Mouse (Mus musculus) embryonic facial prominence, embryonic 15.5 days (tissue): ENCODE results near the gene Plekhh2. TPM values are rescaled to one million over a fixed set of nuclear protein-coding genes. Genes with fewer than 3 reads are reported as not detected.
"Not testable (repeated sequence)": the region's sequence is repeated elsewhere in the genome, so short reads cannot be mapped to it uniquely, and the experiment has no call there.

Source experiments
- ATAC-seq: fragments of 200-750 bp; cut with Nextera tagmentation; 2 replicates; pipeline ENCODE4 v1.8.0; 2017; ENCODE audit warnings: low read depth, moderate TSS enrichment; ENCODE audit not compliant: insufficient number of reproducible peaks, low FRiP score, low TSS enrichment
- H3K27ac ChIP-seq: fragments of 300-500 bp; sonication (generic); replicated peaks from 2 replicates; pipeline ENCODE4 v1.5.1; 2015; ENCODE audit warnings: mild to moderate bottlenecking, inconsistent platforms
- H3K27me3 ChIP-seq: fragments of 300-500 bp; sonication (generic); 2 replicates; pipeline ENCODE4 v1.6.1; 2015; ENCODE audit warnings: inconsistent platforms
- H3K36me3 ChIP-seq: fragments of 300-500 bp; sonication (generic); 2 replicates; pipeline ENCODE4 v1.6.1; 2015; ENCODE audit warnings: mild to moderate bottlenecking, inconsistent platforms
- H3K4me1 ChIP-seq: fragments of 300-500 bp; sonication (generic); 2 replicates; pipeline ENCODE4 v1.6.1; 2015; ENCODE audit warnings: inconsistent platforms
- H3K4me2 ChIP-seq: fragments of 300-500 bp; sonication (generic); replicated peaks from 2 replicates; pipeline ENCODE4 v1.6.1; 2015; ENCODE audit warnings: mild to moderate bottlenecking, inconsistent platforms
- H3K4me3 ChIP-seq: fragments of 300-500 bp; sonication (generic); replicated peaks from 2 replicates; pipeline ENCODE4 v1.5.1; 2015; ENCODE audit warnings: mild to moderate bottlenecking, inconsistent platforms
- H3K9ac ChIP-seq: fragments of 300-500 bp; sonication (generic); 2 replicates; pipeline ENCODE4 v1.6.1; 2015; ENCODE audit warnings: inconsistent platforms
- H3K9me3 ChIP-seq: fragments of 300-500 bp; sonication (generic); replicated peaks from 2 replicates; pipeline ENCODE4 v1.6.1; 2016; ENCODE audit warnings: inconsistent platforms
- WGBS: fragments of 180-500 bp; shearing (Covaris S2); methylation state at CpG from one replicate; pipeline ENCODE4 v1.1.7; 2015; 5-methylcytosine and 5-hydroxymethylcytosine counted together
- polyA plus RNA-seq: library from polyadenylated mRNA; unstranded; fragments of >200 nt; fragmentation: Nextera tagmentation; extraction: Ambion mirVana; gene quantifications from 2 replicates; pipeline ENCODE4 v1.2.1, GENCODE M21; 2015

The Plekhh2 gene
- polyA plus RNA-seq, 1 experiment from 2014 or later: 8.9 TPM

DNA sequence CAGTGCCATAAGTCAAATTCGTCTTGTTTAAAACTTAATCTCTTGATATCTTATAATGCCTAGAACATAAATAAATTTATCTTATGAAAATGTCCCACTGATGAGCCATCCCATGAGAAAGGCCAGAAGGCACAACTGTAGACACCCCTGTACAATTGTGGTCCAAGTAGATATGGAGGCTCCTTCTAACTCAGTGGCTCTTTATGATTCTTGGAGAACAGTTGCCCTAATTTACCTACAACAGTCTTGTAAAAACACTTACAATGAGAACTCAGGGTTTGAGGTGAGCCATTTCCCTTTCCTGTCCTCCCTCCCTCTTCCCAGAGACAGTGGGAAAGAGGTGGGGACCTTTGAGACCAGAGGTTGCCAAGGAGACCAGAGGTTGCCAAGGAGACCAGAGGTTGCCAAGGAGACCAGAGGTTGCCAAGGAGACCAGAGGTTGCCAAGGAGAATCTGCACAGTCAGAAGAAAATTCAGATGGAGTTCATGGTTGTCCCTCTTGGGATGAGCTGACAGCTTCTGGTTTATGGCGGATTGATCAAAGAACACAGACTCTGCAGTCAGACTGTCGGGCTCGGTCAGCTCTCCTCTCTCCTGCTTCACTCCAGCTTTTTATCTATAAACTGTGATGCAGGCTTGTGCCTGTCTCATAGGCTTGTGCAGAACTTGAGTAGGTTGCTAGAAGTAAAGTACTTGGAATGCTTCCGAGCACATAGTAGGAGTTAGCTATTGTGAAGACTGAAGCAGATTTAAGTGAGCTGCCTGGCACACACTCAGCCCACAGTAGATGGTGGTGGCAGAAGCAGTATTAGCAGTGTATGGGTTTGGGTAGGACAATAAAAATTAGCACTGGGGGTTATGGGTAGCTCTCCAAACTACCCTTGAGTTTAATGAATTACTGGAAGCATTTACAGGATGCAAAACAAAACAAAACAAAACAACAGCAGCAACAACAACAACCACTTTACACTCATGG, 39.5 kb downstream of the Plekhh2 start:
- ATAC-seq: no peak

DNA sequence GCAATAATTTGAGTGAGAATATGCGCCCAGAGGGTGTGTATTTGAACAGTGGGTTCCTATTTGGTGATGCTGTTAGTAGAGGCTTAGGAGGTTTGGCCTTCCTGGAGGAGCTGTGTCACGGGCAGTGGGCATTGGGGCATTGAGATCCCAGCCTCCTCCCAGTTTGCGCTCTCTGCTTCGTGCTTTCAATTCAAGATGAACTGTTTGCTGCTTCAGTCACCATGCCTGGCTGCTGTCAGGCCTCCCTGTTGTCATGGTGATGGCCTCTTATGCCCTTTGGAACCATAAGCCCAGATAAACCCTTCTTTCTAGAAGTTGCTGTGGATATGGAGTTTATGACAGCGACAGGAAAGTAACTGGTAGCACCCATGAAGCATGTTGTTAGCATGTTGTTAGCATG, 40.5 kb downstream of the Plekhh2 start:
- Histone ChIP-seq H3K4me2 (no peak overlapping the region), H3K4me3 (no peak overlapping the region), H3K4me1 (no peaks in the 10 kb centered on the region), H3K9me3 (no peaks in the 10 kb centered on the region), H3K27me3 (no peaks in the 10 kb centered on the region), H3K9ac (no peak overlapping the region), H3K27ac (no peak overlapping the region), H3K36me3 (0 out of 2 replicates have a peak, but pooled peaks cover 4% of the 10 kb centered on the region)
- no peak for ATAC-seq
- 71% methylated on average over 5 of the region's 5 CpGs for WGBS

More for the DNA sequence above, 39.5 kb downstream of the Plekhh2 start:
- Histone ChIP-seq H3K4me1 (no peaks in the 10 kb centered on the region), H3K9ac (no peak overlapping the region), H3K9me3 (no peaks in the 10 kb centered on the region), H3K27ac (no peak overlapping the region), H3K4me2 (no peak overlapping the region), H3K4me3 (no peak overlapping the region), H3K27me3 (no peaks in the 10 kb centered on the region), H3K36me3 (0 out of 2 replicates have a peak, but pooled peaks cover 4% of the 10 kb centered on the region)
- 70% methylated on average over 5 of the region's 5 CpGs for WGBS

DNA sequence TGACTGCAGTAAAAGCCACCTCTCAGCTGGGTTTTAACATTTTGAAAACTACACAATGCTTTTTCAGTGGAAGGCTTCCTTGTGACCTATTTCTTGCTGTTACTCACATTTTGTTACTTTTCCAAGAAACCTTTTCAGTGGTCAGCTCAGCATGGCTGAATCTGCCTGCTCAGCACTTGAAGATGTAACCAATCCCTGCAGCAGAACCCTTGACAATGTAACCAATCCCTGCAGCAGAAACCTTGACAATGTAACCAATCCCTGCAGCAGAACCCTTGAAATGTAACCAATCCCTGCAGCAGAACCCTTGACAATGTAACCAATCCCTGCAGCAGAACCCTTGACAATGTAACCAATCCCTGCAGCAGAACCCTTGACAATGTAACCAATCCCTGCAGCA, 52.6 kb downstream of the Plekhh2 start:
- Histone ChIP-seq H3K4me1 (peaks cover 15% of the 10 kb centered on the region), H3K36me3 (peaks cover 21% of the 10 kb centered on the region)
- not testable (repeated sequence) for H3K27me3 ChIP-seq, H3K4me3 ChIP-seq, H3K4me2 ChIP-seq, H3K9ac ChIP-seq, H3K27ac ChIP-seq, ATAC-seq, H3K9me3 ChIP-seq

DNA sequence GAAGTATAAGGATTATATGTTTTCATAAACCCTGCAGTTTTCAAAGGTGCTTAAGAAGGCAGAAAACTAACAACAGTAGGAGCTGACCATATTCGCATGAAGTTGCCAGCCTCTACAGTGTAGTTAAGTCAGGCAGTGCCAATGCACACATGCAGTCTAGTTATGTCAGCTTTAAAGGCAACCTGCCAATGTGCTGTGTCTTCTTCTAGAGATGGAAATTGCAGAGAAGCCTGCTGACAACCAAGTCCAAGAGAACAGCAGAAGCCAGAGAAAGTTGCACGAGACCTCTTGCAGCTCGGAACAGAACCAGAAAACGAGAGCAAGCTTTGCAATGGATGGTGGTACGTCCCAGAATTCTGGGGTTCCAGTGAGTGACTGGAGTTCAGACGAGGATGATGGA, 54.1 kb downstream of the Plekhh2 start:
- Histone ChIP-seq H3K27me3 (no peaks in the 10 kb centered on the region), H3K9ac (no peak overlapping the region), H3K36me3 (peaks cover 15% of the 10 kb centered on the region), H3K27ac (peak overlapping the region; percentile 74; the same call in 1 of the 2 replicates), H3K4me3 (no peak overlapping the region), H3K9me3 (no peaks in the 10 kb centered on the region), H3K4me2 (no peak overlapping the region), H3K4me1 (peaks cover 15% of the 10 kb centered on the region)
- WGBS: 83% methylated on average over 6 of the region's 6 CpGs
- no peak for ATAC-seq

DNA sequence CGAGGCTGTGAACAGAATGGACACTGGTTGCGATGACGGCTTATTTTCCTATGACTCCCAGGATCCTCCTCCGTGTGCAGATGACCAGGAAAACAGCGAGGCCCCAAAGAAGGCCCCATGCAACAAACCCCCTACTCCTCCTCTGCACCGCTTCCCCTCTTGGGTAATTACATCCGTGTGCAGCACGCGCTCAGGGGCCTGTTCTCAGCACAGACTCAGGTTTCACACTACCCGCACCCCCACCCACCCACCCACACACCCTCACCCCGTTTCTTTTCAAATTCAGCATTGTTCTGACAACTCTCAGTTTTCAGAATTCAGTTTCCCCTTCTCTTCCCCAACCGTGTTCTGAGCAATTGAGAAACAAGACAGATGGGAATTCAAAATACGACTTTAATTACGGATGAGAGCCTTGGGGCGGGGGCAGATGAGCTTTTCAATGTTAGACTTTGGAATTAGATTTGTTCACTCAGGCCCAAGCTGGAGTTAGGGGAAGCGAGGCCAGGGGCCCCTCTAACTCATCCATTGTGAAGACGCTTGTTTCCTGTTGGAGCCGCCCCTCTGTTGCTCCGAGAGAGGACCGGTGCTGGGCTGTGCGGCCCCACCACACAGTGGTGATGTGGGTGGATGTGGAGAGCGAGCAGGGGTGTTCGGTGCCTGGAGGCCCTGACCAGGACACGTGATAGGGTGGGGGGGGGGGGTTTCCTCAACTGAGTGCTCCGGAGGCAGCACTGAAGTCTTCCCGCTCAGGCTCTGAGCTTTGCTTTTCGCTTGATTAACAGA, 55.3 kb downstream of the Plekhh2 start:
- peaks cover 15% of the 10 kb centered on the region for H3K4me1 ChIP-seq
- H3K27ac ChIP-seq: peak overlapping the region; percentile 74
- peak; percentile 86 for ATAC-seq
- H3K36me3 ChIP-seq: peaks cover 11% of the 10 kb centered on the region; the same call in 1 of the 2 replicates
- H3K4me3 ChIP-seq: no peak overlapping the region
- H3K27me3 ChIP-seq: no peaks in the 10 kb centered on the region
- H3K4me2 ChIP-seq: peak overlapping the region; percentile 27
- H3K9ac ChIP-seq: no peak overlapping the region
- WGBS: 22% methylated on average over 27 of the region's 27 CpGs
- H3K9me3 ChIP-seq: no peaks in the 10 kb centered on the region

DNA sequence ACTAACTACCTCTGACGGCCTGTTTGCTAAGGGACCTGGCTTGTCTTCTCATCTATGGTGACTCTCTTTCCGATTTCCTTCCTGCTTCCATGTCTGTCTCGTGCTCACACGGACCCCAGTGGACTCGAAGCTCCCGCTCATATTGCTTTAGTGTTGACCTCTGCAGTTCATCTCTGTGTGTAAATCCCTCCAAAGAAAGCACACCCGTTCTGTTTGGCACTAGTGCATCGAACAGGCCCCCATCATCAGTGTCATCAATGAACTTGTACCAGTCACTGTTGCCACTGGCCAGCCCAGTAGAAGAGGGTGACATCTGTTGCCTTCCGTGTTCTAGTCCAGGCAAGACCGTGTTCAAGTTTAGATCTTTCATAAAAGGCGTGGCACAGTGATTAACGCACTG, 57.1 kb downstream of the Plekhh2 start:
- peaks cover 8% of the 10 kb centered on the region; the same call in 1 of the 2 replicates for H3K36me3 ChIP-seq
- H3K9ac ChIP-seq: no peak overlapping the region
- no peak overlapping the region for H3K4me2 ChIP-seq
- no peaks in the 10 kb centered on the region for H3K27me3 ChIP-seq
- ATAC-seq: no peak
- no peaks in the 10 kb centered on the region for H3K9me3 ChIP-seq
- H3K27ac ChIP-seq: 0 out of 2 replicates have a peak overlapping the region, but pooled peaks have one; percentile 4
- peaks cover 15% of the 10 kb centered on the region for H3K4me1 ChIP-seq
- no peak overlapping the region for H3K4me3 ChIP-seq
- 86% methylated on average over 12 of the region's 12 CpGs for WGBS

DNA sequence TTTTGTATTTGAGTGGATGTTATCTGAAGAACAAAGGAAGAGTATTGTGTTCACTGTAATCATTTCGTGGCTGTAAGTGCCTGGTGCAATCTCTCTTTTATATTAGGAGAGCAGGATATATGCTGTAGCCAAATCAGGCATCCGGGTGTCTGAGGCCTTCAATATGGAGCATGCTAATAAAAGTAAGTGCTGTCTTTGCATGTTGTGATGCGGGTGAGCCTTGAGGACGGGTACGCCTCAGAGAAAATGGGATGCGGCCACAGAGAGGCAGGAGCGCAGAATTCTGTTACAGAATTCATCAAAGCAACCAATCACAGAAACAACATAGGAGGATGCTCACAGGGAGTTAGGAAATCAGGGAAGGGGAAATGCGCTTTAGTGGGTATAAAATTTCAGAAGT, 58.1 kb downstream of the Plekhh2 start:
- Histone ChIP-seq H3K4me2 (no peak overlapping the region), H3K9me3 (no peaks in the 10 kb centered on the region), H3K27me3 (no peaks in the 10 kb centered on the region), H3K4me3 (no peak overlapping the region), H3K9ac (no peak overlapping the region), H3K27ac (no peak overlapping the region), H3K36me3 (0 out of 2 replicates have a peak, but pooled peaks cover 3% of the 10 kb centered on the region), H3K4me1 (peaks cover 15% of the 10 kb centered on the region)
- no peak for ATAC-seq
- WGBS: 81% methylated on average over 8 of the region's 8 CpGs

DNA sequence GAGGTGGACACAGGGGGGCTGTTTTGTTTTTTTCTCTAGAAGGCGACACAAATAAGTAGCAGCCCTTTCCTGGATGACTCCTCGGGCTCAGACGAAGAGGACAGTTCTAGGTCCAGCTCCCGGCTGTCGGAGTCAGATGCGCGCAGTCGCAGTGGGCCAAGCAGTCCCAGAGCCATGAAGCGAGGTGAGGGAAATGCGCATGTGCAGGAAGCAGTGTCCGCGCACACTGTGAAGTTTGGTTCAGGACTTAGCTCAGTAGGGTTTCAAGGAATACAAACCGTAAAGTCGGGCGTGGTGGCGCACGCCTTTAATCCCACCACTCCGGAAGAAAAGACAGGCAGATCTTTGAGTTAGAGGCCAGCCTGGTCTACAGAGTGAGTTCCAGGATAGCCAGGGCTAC, 59.9 kb downstream of the Plekhh2 start:
- no peak overlapping the region for H3K4me2 ChIP-seq
- no peak overlapping the region for H3K27ac ChIP-seq
- WGBS: 78% methylated on average over 18 of the region's 18 CpGs
- 0 out of 2 replicates have a peak, but pooled peaks cover 3% of the 10 kb centered on the region for H3K36me3 ChIP-seq
- H3K27me3 ChIP-seq: no peaks in the 10 kb centered on the region
- no peak for ATAC-seq
- no peak overlapping the region for H3K4me3 ChIP-seq
- H3K9ac ChIP-seq: no peak overlapping the region
- no peaks in the 10 kb centered on the region for H3K9me3 ChIP-seq
- H3K4me1 ChIP-seq: peaks cover 8% of the 10 kb centered on the region

DNA sequence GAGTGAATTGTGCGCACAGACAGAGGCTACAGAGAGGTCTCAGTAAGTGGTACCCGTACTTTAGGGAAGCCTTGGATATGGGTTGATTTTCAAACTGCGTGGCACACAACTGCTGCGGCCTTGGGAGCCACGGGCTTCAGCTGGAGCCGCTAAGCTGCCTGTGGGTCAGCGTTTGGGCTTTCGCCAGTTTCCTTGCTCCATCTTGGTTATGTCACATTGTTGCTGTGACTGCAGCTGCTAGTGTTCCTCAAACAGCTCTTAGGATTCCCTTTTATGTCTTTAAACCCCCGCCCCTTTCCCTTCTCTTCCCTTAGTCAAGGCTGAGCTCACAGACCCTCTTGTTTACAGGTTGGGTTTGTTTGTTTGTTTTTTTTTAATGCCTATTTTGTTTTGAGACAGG, 61.6 kb downstream of the Plekhh2 start:
- no peak for ATAC-seq
- Histone ChIP-seq H3K36me3 (0 out of 2 replicates have a peak, but pooled peaks cover 10% of the 10 kb centered on the region), H3K27ac (no peak overlapping the region), H3K9me3 (no peaks in the 10 kb centered on the region), H3K4me1 (no peaks in the 10 kb centered on the region), H3K4me3 (no peak overlapping the region), H3K27me3 (no peaks in the 10 kb centered on the region), H3K4me2 (no peak overlapping the region), H3K9ac (no peak overlapping the region)
- WGBS: 91% methylated on average over 9 of the region's 9 CpGs

DNA sequence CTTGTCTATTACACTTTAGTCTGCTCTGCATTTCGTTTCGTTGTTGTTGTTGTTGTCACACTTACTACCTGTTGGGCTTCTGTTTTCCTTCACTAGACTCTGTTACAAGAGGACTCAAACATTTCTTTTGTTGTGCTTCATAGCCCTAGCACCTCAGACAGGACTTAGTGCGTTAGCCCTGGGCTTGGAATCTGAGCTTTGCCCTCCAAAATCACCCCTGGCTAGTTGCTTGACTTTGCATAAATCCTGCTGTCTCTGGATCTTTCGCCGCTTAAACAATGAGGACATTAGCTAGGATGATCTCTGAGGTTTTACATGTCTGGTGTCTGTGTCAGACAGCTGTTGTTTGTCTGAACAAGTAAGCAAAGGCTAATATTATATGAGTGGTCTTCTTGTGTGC, 62.2 kb downstream of the Plekhh2 start:
- H3K36me3 ChIP-seq: 0 out of 2 replicates have a peak, but pooled peaks cover 16% of the 10 kb centered on the region
- no peak for ATAC-seq
- no peaks in the 10 kb centered on the region for H3K9me3 ChIP-seq
- H3K9ac ChIP-seq: no peak overlapping the region
- WGBS: 80% methylated on average over 5 of the region's 5 CpGs
- no peak overlapping the region for H3K4me2 ChIP-seq
- peak overlapping the region; percentile 2; the same call in 1 of the 2 replicates for H3K27ac ChIP-seq
- no peaks in the 10 kb centered on the region for H3K27me3 ChIP-seq
- H3K4me3 ChIP-seq: no peak overlapping the region
- no peaks in the 10 kb centered on the region for H3K4me1 ChIP-seq

DNA sequence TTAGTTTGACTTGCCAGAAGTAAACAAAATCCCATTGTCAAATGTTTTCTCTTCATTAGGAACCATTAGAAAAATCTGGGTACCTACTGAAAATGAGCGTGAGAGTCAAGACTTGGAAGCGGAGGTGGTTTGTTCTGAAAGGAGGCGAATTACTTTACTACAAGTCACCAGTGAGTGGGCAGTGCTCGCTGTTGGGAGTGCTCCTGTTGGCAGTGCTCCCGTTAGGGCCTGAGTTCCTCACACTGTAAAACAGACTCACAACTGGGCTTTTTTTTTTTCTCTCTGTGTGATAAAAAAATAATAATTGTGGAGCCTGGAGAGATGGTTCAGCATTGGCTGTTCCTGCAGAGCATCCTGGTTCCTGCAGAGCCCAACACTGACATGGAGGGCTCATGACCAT, 63.4 kb downstream of the Plekhh2 start:
- 0 out of 2 replicates have a peak, but pooled peaks cover 16% of the 10 kb centered on the region for H3K36me3 ChIP-seq
- H3K4me2 ChIP-seq: no peak overlapping the region
- WGBS: 90% methylated on average over 5 of the region's 5 CpGs
- no peak for ATAC-seq
- peaks cover 9% of the 10 kb centered on the region for H3K4me1 ChIP-seq
- H3K4me3 ChIP-seq: no peak overlapping the region
- no peaks in the 10 kb centered on the region for H3K27me3 ChIP-seq
- no peak overlapping the region for H3K9ac ChIP-seq
- H3K9me3 ChIP-seq: no peaks in the 10 kb centered on the region
- H3K27ac ChIP-seq: no peak overlapping the region
